ENCODE assay signal across 13 mouse cellular contexts in the genomic region with DNA sequence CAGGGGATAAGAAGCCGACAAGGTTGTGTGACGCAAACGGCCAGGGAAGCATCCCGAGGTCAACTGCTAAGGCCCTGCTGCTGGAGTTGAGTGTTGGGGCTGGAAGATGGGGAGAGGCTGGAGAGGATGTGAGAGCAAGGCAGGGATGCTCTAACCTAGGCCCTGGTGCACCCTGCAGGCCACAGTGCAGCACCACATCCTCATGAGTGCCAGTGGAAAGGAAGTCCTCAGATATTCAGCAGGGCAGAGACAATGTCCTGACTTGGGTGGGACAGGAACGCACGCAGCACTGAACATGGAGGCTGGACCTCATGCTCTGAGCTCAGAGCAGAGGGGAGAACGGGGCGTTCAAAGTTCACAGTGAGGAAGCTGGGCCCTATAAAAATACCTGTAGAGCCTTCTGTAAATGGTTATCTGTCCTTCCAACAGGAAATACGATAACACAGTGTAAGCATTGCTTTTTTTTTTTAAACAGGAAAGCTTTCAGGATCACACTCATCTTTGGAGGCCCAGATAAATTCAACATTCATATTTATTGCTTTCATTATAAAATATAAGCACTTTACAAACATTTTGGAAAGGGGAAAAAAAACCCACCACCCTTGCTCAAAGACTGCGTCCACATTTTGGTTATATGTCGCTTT. TPM values are rescaled to one million over a fixed set of nuclear protein-coding genes. Genes with fewer than 3 reads are reported as not detected.
DNase-seq lines count a peak whose midpoint lies in the region; ATAC-seq and TF ChIP-seq lines count a peak whose summit lies in the region.
"Had no signal": no experiment of that assay in that cellular context is flagged by ENCODE, and none has a peak within 500 bp of the region (broad histone marks: within the 10 kb centered on the region; RNA-seq: fewer than 3 reads in every experiment).

No protein-coding gene starts in this region.

- H3K4me1 ChIP-seq in hindbrain, postnatal 0 days (ENCODE audit: insufficient read depth, low read length) = no peaks in the 10 kb centered on the region
- H3K4me1 ChIP-seq in hindbrain, embryonic 13.5 days (replicated peaks) = peaks cover 21% of the 10 kb centered on the region
- H3K4me1 ChIP-seq in lung, postnatal 0 days (ENCODE audit: insufficient read depth, low read depth, low read length) = peaks cover 5% of the 10 kb centered on the region; the same call in 1 of the 2 replicates

- no peak overlapping the region for H3K4me2 ChIP-seq in hindbrain, postnatal 0 days (ENCODE audit: low read depth, low read length)
- H3K4me2 ChIP-seq in hindbrain, embryonic 13.5 days = no peak overlapping the region
- no peak overlapping the region for H3K4me2 ChIP-seq in lung, postnatal 0 days (replicated peaks; ENCODE audit: low read depth, low read length)
- H3K4me2 ChIP-seq: embryonic facial prominence, embryonic 12.5 days had no signal

- no peaks in the 10 kb centered on the region for H3K27me3 ChIP-seq in hindbrain, postnatal 0 days (ENCODE audit: insufficient read depth, low read length)
- H3K27me3 ChIP-seq in hindbrain, embryonic 13.5 days = 0 out of 2 replicates have a peak, but pooled peaks cover 3% of the 10 kb centered on the region
- H3K27me3 ChIP-seq in lung, postnatal 0 days (replicated peaks; ENCODE audit: insufficient read depth, low read length) = no peaks in the 10 kb centered on the region
- H3K27me3 ChIP-seq: embryonic facial prominence, embryonic 12.5 days; megakaryocyte, embryonic 14.5 days had no signal

- peak; percentile 48 for TF ChIP-seq CTCF in hindbrain, postnatal 0 days (IDR thresholded peaks at IDR 0.05; ENCODE audit: low read depth)
- peak; percentile 66 for TF ChIP-seq CTCF in lung, postnatal 0 days (IDR thresholded peaks at IDR 0.05)

- no peak overlapping the region for H3K27ac ChIP-seq in hindbrain, postnatal 0 days
- no peak overlapping the region for H3K27ac ChIP-seq in hindbrain, embryonic 13.5 days
- no peak overlapping the region for H3K27ac ChIP-seq in lung, postnatal 0 days (ENCODE audit: low read length)
- H3K27ac ChIP-seq: embryonic facial prominence, embryonic 12.5 days had no signal

- no peaks in the 10 kb centered on the region for H3K9me3 ChIP-seq in hindbrain, postnatal 0 days (ENCODE audit: low read length)
- H3K9me3 ChIP-seq in hindbrain, embryonic 13.5 days = no peaks in the 10 kb centered on the region
- H3K9me3 ChIP-seq in lung, postnatal 0 days (ENCODE audit: low read length) = no peaks in the 10 kb centered on the region
- H3K9me3 ChIP-seq: embryonic facial prominence, embryonic 12.5 days; G1E; megakaryocyte, embryonic 14.5 days had no signal

- H3K36me3 ChIP-seq in hindbrain, postnatal 0 days (ENCODE audit: insufficient read depth, low read length) = 0 out of 2 replicates have a peak, but pooled peaks cover 5% of the 10 kb centered on the region
- peaks cover 7% of the 10 kb centered on the region; the same call in 1 of the 2 replicates for H3K36me3 ChIP-seq in hindbrain, embryonic 13.5 days
- H3K36me3 ChIP-seq in lung, postnatal 0 days (ENCODE audit: insufficient read depth, low read length) = no peaks in the 10 kb centered on the region
- H3K36me3 ChIP-seq: embryonic facial prominence, embryonic 12.5 days had no signal

- H3K9ac ChIP-seq in hindbrain, postnatal 0 days (replicated peaks; ENCODE audit: low read length) = no peak overlapping the region
- no peak overlapping the region for H3K9ac ChIP-seq in hindbrain, embryonic 13.5 days
- no peak overlapping the region for H3K9ac ChIP-seq in lung, postnatal 0 days (replicated peaks; ENCODE audit: low read depth)
- H3K9ac ChIP-seq: embryonic facial prominence, embryonic 12.5 days had no signal

- no peak for DNase-seq in hindbrain, postnatal 0 days (ENCODE audit: low spot score)
- DNase-seq in 416B (ENCODE audit: low read depth) (peak; percentile 33), R1 (ENCODE audit: low read depth, low spot score) (peak; percentile 46)
- peak; percentile 39 for DNase-seq in lung, postnatal 0 days (ENCODE audit: low spot score)
- no peak for DNase-seq in T-cell, adult 2 months (ENCODE audit: low spot score)
- no peak for DNase-seq in embryo, embryonic 9.5 days (ENCODE audit: extremely low spot score)
- DNase-seq: adrenal gland, adult 2 months; heart, postnatal 4 days; kidney, postnatal 36 days had no signal

- ATAC-seq in hindbrain, postnatal 0 days = 0 out of 2 replicates have a peak, but pooled peaks have one; percentile 31
- no peak for ATAC-seq in hindbrain, embryonic 13.5 days (ENCODE audit: low FRiP score)
- ATAC-seq in lung, postnatal 0 days = peak; percentile 23; the same call in 1 of the 2 replicates

- 0 out of 2 replicates have a peak, but pooled peaks have one; percentile 20 for TF ChIP-seq EP300 in lung, postnatal 0 days (IDR thresholded peaks at IDR 0.05)

- WGBS in hindbrain, postnatal 0 days = 82% methylated on average over 11 of the region's 11 CpGs
- WGBS in hindbrain, embryonic 13.5 days = 88% methylated on average over 11 of the region's 11 CpGs
- 64% methylated on average over 11 of the region's 11 CpGs for WGBS in lung, postnatal 0 days

- H3K4me3 ChIP-seq in hindbrain, postnatal 0 days (ENCODE audit: low read length) = no peak overlapping the region
- no peak overlapping the region for H3K4me3 ChIP-seq in hindbrain, embryonic 13.5 days
- no peak overlapping the region for H3K4me3 ChIP-seq in lung, postnatal 0 days (ENCODE audit: low read depth, low read length)
- H3K4me3 ChIP-seq: embryonic facial prominence, embryonic 12.5 days; megakaryocyte, embryonic 14.5 days had no signal

RNA-seq across cellular contexts. Expression of gene Ssr1, which starts 23.0 kb away (rescaled TPM):
- 23.3 and 32.6 TPM in 2 replicates for total RNA-seq in hindbrain, postnatal 0 days (2014; rRNA removed)
- polyA plus RNA-seq in hindbrain, postnatal 0 days (2015; fragmentation: Nextera tagmentation; extraction: Ambion mirVana) = 76.3 and 80.0 TPM in 2 replicates
- 67.2 and 70.0 TPM in 2 replicates for polyA plus RNA-seq in hindbrain, embryonic 13.5 days (2015; fragmentation: Nextera tagmentation; extraction: Ambion mirVana)
- 95.5 and 96.2 TPM in 2 replicates for polyA plus RNA-seq in lung, postnatal 0 days (2015; fragmentation: Nextera tagmentation; extraction: Ambion mirVana)

Comparison
In these comparisons a context has a peak if more than half of its experiments do, and no peak if none do; other contexts are left out.
1. DNase-seq: peak in 416B (single experiment), R1 (single experiment) and lung, postnatal 0 days (single experiment); none in hindbrain, postnatal 0 days (single experiment), T-cell, adult 2 months (single experiment) and embryo, embryonic 9.5 days (single experiment).